Mouse (Mus musculus) lung, postnatal 0 days (tissue): ENCODE results near the gene Tacr3. TPM values are rescaled to one million over a fixed set of nuclear protein-coding genes. Genes with fewer than 3 reads are reported as not detected.

Source experiments
- ATAC-seq: fragments of 200-750 bp; cut with Nextera tagmentation; 2 replicates; pipeline ENCODE4 v1.8.0; 2017; ENCODE audit warnings: moderate library complexity
- DNase-seq: peaks from one replicate; pipeline ENCODE4 v3.0.0-alpha.2; 2016; ENCODE audit warnings: low spot score
- H3K27ac ChIP-seq: fragments of 300-500 bp; sonication (generic); 2 replicates; pipeline ENCODE4 v1.5.1; 2014; ENCODE audit warnings: antibody characterized with exemption, mild to moderate bottlenecking, low read length, mixed read lengths
- H3K27me3 ChIP-seq: fragments of 300-500 bp; sonication (generic); replicated peaks from 2 replicates; pipeline ENCODE4 v1.6.1; 2014; ENCODE audit warnings: low read length, mixed read lengths; ENCODE audit not compliant: insufficient read depth
- H3K36me3 ChIP-seq: fragments of 300-500 bp; sonication (generic); 2 replicates; pipeline ENCODE4 v1.6.1; 2014; ENCODE audit warnings: low read length, mixed read lengths; ENCODE audit not compliant: insufficient read depth
- H3K4me1 ChIP-seq: fragments of 300-500 bp; sonication (generic); 2 replicates; pipeline ENCODE4 v1.6.1; 2014; ENCODE audit warnings: antibody characterized with exemption, low read depth, low read length, mixed read lengths; ENCODE audit not compliant: insufficient read depth
- H3K4me2 ChIP-seq: fragments of 300-500 bp; sonication (generic); replicated peaks from 2 replicates; pipeline ENCODE4 v1.6.1; 2014; ENCODE audit warnings: low read depth, mild to moderate bottlenecking, low read length, moderate library complexity, mixed read lengths
- H3K4me3 ChIP-seq: fragments of 300-500 bp; sonication (generic); 2 replicates; pipeline ENCODE4 v1.5.1; 2014; ENCODE audit warnings: low read depth, low read length
- H3K9ac ChIP-seq: fragments of 300-500 bp; sonication (generic); replicated peaks from 2 replicates; pipeline ENCODE4 v1.6.1; 2014; ENCODE audit warnings: low read depth, mild to moderate bottlenecking
- H3K9me3 ChIP-seq: fragments of 300-500 bp; sonication (generic); 2 replicates; pipeline ENCODE4 v1.6.1; 2016; ENCODE audit warnings: low read length, mixed read lengths
- CTCF ChIP-seq: IDR thresholded peaks from 2 replicates; pipeline ENCODE4 v1.5.1; 2016; ENCODE audit warnings: antibody characterized with exemption, mild to moderate bottlenecking
- EP300 ChIP-seq: IDR thresholded peaks from 2 replicates; pipeline ENCODE4 v1.6.1; 2016; ENCODE audit warnings: antibody characterized with exemption, mild to moderate bottlenecking, control low read depth
- WGBS: fragments of 180-500 bp; shearing (Covaris S2); extraction: QIAGEN DNeasy Blood & Tissue Kit; methylation state at CpG from one replicate; pipeline ENCODE4 v1.1.7; 2014; 5-methylcytosine and 5-hydroxymethylcytosine counted together
- polyA plus RNA-seq: library from polyadenylated mRNA; unstranded; fragments of >200 nt; fragmentation: Nextera tagmentation; extraction: Ambion mirVana; gene quantifications from 2 replicates; pipeline ENCODE4 v1.2.1, GENCODE M21; 2015

Gene Tacr3
- polyA plus RNA-seq, 1 experiment from 2014 or later: not detected

DNA sequence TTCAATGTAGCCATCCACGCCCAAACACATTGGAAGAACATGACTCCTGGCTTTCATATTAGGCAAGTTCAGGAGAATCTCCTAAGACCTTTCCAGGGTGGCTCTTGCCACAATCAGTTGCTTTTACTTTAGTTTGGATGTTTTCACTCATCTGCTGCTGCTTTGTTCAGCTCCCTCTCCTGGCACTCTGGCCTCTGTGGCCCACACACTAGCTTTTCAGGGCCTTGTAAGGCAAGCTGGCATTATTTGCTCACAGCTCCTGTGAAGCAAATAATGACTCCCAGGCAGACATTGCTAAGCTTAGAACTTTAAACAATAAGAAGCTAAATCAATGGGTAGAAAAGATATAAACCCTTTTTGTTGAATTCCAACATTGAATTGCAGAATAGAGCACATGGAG is 105.9 kb downstream of the Tacr3 start:
- Histone ChIP-seq H3K4me3 (no peak overlapping the region), H3K36me3 (no peaks in the 10 kb centered on the region), H3K27me3 (no peaks in the 10 kb centered on the region), H3K9ac (no peak overlapping the region), H3K4me2 (no peak overlapping the region), H3K4me1 (no peaks in the 10 kb centered on the region), H3K27ac (no peak overlapping the region), H3K9me3 (no peaks in the 10 kb centered on the region)
- WGBS: 79% methylated on average over 1 of the region's 1 CpGs
- no peak for DNase-seq
- no peak for TF ChIP-seq CTCF
- no peak for TF ChIP-seq EP300
- no peak for ATAC-seq

DNA sequence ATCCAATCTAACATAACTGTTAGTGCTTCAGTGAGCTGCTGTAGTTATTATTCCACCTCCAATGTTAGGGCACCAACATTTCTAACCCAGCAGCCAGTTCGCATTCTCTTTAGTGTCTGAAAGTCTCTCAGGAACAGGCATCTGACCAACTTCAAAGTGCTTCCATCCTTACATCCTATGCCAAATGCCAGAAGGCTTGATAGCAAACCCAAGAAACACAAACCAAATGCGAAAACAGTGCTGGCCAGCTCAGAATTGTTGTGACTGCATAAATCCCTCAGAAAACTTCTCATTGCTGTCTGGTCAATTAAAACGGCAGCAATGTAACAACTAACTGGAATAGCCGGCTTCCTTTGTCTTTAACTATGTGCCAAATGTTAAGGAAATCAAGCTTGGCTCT is 106.7 kb downstream of the Tacr3 start:
- H3K36me3 ChIP-seq: no peaks in the 10 kb centered on the region
- no peaks in the 10 kb centered on the region for H3K9me3 ChIP-seq
- H3K27ac ChIP-seq: no peak overlapping the region
- DNase-seq: no peak
- H3K4me2 ChIP-seq: no peak overlapping the region
- H3K9ac ChIP-seq: no peak overlapping the region
- WGBS: 78% methylated on average over 4 of the region's 4 CpGs
- ATAC-seq: no peak
- no peaks in the 10 kb centered on the region for H3K27me3 ChIP-seq
- TF ChIP-seq CTCF (no peak), EP300 (no peak)
- H3K4me1 ChIP-seq: no peaks in the 10 kb centered on the region
- no peak overlapping the region for H3K4me3 ChIP-seq

DNA sequence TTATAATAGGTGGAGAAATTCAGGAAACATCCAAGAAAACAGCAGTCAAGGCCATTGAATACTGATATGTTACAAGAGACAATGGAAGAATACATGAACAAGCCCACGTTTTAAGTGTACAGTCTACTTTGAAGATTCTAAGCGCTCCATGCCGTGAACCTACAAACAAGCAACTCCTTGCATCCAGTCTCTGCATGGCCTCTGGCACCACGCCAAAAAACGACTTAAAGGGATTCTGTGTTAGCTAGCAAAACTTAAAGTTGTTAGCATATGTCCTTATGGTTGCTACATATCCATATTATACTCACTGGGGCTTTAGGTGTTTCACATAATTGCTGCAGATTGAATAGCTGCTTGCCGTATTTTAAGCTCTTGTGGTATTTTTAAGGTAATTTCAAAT is 134.7 kb downstream of the Tacr3 start:
- no peaks in the 10 kb centered on the region for H3K4me1 ChIP-seq
- DNase-seq (no peak), ATAC-seq (no peak)
- no peaks in the 10 kb centered on the region for H3K9me3 ChIP-seq
- H3K4me3 ChIP-seq: no peak overlapping the region
- TF ChIP-seq CTCF: no peak
- TF ChIP-seq EP300: no peak
- no peak overlapping the region for H3K9ac ChIP-seq
- WGBS: 50% methylated on average over 6 of the region's 6 CpGs
- H3K27me3 ChIP-seq: no peaks in the 10 kb centered on the region
- no peak overlapping the region for H3K27ac ChIP-seq
- no peak overlapping the region for H3K4me2 ChIP-seq
- H3K36me3 ChIP-seq: no peaks in the 10 kb centered on the region

DNA sequence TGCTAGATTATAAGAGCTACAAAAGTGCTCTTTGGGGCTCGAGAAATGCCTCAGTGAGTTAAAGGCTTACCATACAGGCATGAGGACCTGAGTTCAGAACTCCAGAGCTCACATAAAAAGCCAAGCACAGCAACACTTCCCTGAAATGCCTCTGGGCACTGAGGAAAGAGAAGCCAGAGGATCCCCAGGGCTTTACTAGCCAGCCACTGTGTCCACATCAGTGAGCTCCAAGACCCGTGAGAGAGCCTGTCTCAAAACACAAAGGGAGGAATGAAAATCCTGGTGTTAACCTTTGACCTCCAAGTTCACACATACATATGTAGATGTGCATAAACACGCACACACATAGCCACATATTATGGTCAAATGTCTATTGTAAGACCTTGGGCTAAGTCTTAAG is 150.1 kb downstream of the Tacr3 start:
- Histone ChIP-seq H3K9ac (no peak overlapping the region), H3K4me1 (no peaks in the 10 kb centered on the region), H3K27me3 (no peaks in the 10 kb centered on the region), H3K27ac (no peak overlapping the region), H3K36me3 (no peaks in the 10 kb centered on the region), H3K4me2 (no peak overlapping the region), H3K9me3 (no peaks in the 10 kb centered on the region), H3K4me3 (no peak overlapping the region)
- TF ChIP-seq CTCF (no peak), EP300 (no peak)
- 55% methylated on average over 3 of the region's 3 CpGs for WGBS
- ATAC-seq: no peak
- DNase-seq: no peak

DNA sequence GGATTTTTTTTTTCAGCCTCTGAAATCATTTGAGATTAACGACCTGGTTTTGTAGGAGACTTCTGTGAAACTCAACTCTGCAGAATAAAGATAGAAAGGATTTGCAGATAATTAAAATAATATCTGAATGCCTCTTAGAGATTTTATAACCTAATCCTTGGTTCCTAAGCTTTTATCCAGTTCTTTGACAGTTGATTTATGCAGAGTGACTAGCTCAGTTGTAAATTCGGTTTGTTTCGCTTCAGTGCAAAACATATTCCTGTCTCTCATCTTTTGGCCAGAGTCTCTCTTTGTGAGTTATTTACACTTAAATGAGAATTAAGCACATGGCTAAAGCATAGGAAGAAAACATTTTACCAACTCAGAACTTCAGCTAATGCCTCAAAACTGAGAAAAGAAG is 151.3 kb downstream of the Tacr3 start:
- H3K9ac ChIP-seq: no peak overlapping the region
- H3K27ac ChIP-seq: no peak overlapping the region
- H3K36me3 ChIP-seq: no peaks in the 10 kb centered on the region
- ATAC-seq: no peak
- TF ChIP-seq EP300 (no peak), CTCF (no peak)
- no peak for DNase-seq
- no peaks in the 10 kb centered on the region for H3K9me3 ChIP-seq
- no peaks in the 10 kb centered on the region for H3K4me1 ChIP-seq
- no peak overlapping the region for H3K4me2 ChIP-seq
- H3K4me3 ChIP-seq: no peak overlapping the region
- H3K27me3 ChIP-seq: no peaks in the 10 kb centered on the region
- 64% methylated on average over 3 of the region's 3 CpGs for WGBS
